Mouse (Mus musculus): ENCODE data around the gene Krtap4-8. TPM values are rescaled to one million over a fixed set of nuclear protein-coding genes. Genes with fewer than 3 reads are reported as not detected.
"Not testable (repeated sequence)": the region's sequence is repeated elsewhere in the genome, so short reads cannot be mapped to it uniquely, and the experiment has no call there.

Gene Krtap4-8
- not detected for total RNA-seq (2021)
- long read RNA-seq, experiment 1 = 0 reads
- long read RNA-seq, experiment 2 = 0 reads

GRCm38 (mm10) chr11:99780604-99781003 is at the start of gene Krtap4-8:
Krtap4-8 (minus strand) TSS chr11:99780704.
- no peak for DNase-seq (ENCODE audit: low spot score in 2 of 2)

- not testable (repeated sequence) for DNase-seq (ENCODE audit: low spot score in 2 of 2)
Observed at GRCm38 (mm10) chr11:99815566-99815965, 35.1 kb upstream of the Krtap4-8 start, which contains the start of gene Gm11564. Gm11564 (minus strand) TSS chr11:99815666.

- DNase-seq (ENCODE audit: low spot score in 2 of 2) = not testable (repeated sequence)
Observed at GRCm38 (mm10) chr11:99809792-99810191, 29.3 kb upstream of the Krtap4-8 start, which contains the start of gene Krtap4-13. Krtap4-13 (minus strand) TSS chr11:99809892.

- DNase-seq (ENCODE audit: low spot score in 2 of 2) = not testable (repeated sequence)
Observed at GRCm38 (mm10) chr11:99804346-99804745, 23.8 kb upstream of the Krtap4-8 start, which contains the start of gene Gm11554. Gm11554 (minus strand) TSS chr11:99804446.

- DNase-seq (ENCODE audit: low spot score in 2 of 2) = not testable (repeated sequence)
Observed at GRCm38 (mm10) chr11:99798832-99799231, 18.3 kb upstream of the Krtap4-8 start, which contains the start of gene Gm11569. Gm11569 (minus strand) TSS chr11:99798932.

DNA sequence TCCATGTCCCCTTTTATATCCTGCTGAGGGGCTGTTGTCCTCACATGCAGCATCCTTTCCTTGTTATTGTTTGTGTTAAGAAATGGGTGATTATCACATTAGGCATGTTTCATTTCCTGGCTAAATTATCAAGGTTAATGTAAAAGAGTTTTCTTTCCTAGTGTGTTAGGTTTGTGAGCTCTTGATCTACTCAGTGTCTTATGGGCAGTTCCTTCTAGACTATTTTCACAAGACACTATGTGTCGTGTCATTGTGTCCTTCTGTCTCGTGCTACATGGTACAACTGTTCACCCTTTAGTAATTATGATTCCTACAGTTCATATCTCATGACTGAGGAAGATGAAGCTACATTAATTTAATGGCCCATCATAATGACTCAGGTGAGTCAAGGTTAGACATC is 12.9 kb upstream of the Krtap4-8 start, which contains the start of gene Gm11596:
TSS of gene Gm11596 (minus strand) at position 101 of the 400 bp plus-strand sequence.
- DNase-seq (ENCODE audit: low spot score in 2 of 2) = no peak

DNA sequence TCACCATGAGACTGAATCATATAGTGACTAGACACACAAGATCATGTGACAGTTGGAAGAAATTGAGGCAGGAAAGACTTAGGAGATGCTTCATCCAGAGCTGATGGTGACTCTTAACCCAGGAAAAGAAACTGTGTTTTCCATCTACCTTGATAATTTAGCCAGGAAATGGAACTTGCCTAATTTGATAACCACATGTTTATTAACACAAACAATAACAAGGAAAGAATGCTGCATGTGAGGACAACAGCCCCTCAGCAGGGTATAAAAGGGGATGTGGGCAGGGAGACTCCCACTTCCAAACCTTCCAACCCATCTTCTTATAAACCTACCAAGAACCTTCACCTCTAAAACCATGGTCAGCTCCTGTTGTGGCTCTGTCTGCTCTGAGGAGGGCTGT is 4.4 kb upstream of the Krtap4-8 start, which contains the start of gene Krtap4-9:
TSS of gene Krtap4-9 (plus strand) at position 301 of the 400 bp plus-strand sequence.
- DNase-seq (ENCODE audit: low spot score in 2 of 2) = not testable (repeated sequence)

DNA sequence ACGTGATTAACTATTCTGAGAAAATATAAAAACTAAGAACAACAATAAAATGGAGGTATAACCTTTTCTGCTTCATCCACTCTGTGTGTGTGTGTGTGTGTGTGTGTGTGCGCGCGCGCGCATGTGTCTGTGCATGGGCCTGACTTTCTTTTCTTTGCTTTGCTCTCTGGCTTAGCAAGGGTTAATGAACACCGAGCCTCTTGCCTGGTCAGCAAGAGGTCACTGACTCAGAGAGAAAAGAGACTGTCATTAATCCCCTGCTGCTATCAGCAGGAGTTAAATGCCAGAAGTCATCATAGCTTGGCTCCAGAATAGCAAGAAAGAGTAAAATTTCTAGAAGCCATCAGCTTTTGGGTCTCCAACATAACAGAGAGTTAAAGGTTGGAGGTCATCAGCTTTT is 2.1 kb downstream of the Krtap4-8 start:
- no peak for DNase-seq (ENCODE audit: low spot score in 2 of 2)

- DNase-seq (ENCODE audit: low spot score in 2 of 2) = not testable (repeated sequence)
Observed at GRCm38 (mm10) chr11:99772813-99773212, 7.7 kb downstream of the Krtap4-8 start, which contains the start of gene Gm11595. Gm11595 (minus strand) TSS chr11:99772913.

GRCm38 (mm10) chr11:99768410-99768809 is 12.1 kb downstream of the Krtap4-8 start:
- no peak for DNase-seq (ENCODE audit: low spot score in 2 of 2)

GRCm38 (mm10) chr11:99758877-99759276 is 21.6 kb downstream of the Krtap4-8 start:
- no peak for DNase-seq (ENCODE audit: low spot score in 2 of 2)

DNA sequence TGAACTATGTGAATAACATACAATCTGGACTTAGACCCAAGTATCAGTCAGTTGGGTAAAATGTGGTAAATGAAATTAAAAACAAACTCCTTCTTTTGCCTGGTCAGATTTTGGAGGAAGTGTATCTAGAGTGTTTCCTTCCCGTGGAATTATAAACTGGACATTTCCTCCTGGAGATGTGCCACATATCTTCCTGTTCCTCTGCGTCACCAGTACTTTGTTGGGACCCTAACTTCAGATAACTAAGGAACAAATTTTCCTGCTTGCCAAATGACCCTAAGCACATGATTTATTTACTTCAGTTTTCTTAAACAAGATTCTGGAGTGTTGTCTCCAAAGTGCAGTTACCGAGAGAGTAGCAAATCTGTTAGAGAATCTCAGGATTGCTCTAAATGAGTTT is 36.5 kb downstream of the Krtap4-8 start:
- no peak for DNase-seq (ENCODE audit: low spot score in 2 of 2)

DNA sequence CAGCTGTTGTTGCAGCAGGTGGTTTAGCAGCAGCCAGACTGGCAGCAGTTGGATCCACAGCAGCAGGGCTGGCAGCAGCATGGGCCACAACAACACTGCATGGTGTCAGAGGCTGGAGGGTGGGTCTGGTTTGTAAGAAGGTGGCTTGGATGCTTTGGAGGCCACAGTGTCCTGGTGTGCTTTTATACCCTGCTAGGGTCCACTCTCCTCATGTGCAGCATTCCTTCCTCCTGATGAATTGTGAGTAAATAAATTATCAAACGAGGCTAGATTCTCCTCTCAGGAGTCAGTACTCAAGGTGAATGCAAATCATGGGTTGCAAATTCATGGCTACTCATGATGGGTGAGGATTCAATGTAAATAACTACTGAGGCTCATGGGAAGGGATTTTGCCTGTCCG is 46.3 kb downstream of the Krtap4-8 start, which contains the start of gene Gm14180:
TSS of gene Gm14180 (minus strand) at position 101 of the 400 bp plus-strand sequence.
- no peak for DNase-seq (ENCODE audit: low spot score in 2 of 2)

Other genes with a start within 250 kb of the Krtap4-8 start
- gene Krt40, start 237.5 kb downstream of the Krtap4-8 start, total RNA-seq (2021) = not detected
- not detected for gene Krtap3-3, start 229.8 kb downstream of the Krtap4-8 start, total RNA-seq (2021)
- gene Krtap3-2, start 223.9 kb downstream of the Krtap4-8 start, total RNA-seq (2021) = not detected
- not detected for gene Gm11939, start 221.2 kb downstream of the Krtap4-8 start, total RNA-seq (2021)
- not detected for gene Krtap3-1, start 214.1 kb downstream of the Krtap4-8 start, total RNA-seq (2021)
- gene Krtap1-5, start 199.7 kb downstream of the Krtap4-8 start, total RNA-seq (2021) = not detected
- not detected for gene Krtap1-4, start 197.1 kb downstream of the Krtap4-8 start, total RNA-seq (2021)
- not detected for gene Krtap1-3, start 189.4 kb downstream of the Krtap4-8 start, total RNA-seq (2021)
- gene Krtap9-3, start 182.6 kb downstream of the Krtap4-8 start, total RNA-seq (2021) = not detected
- gene Gm11938, start 177.4 kb downstream of the Krtap4-8 start, total RNA-seq (2021) = not detected
- gene Gm11937, start 170.5 kb downstream of the Krtap4-8 start, total RNA-seq (2021) = not detected
- not detected for gene Krtap2-4, start 165.9 kb downstream of the Krtap4-8 start, total RNA-seq (2021)
- gene Gm11562, start 160.3 kb downstream of the Krtap4-8 start, total RNA-seq (2021) = not detected
- not detected for gene Krtap4-1, start 152.5 kb downstream of the Krtap4-8 start, total RNA-seq (2021)
- not detected for gene Krtap4-2, start 145.6 kb downstream of the Krtap4-8 start, total RNA-seq (2021)
- gene Krtap4-7, start 136.6 kb downstream of the Krtap4-8 start, total RNA-seq (2021) = not detected
- not detected for gene Gm11555, start 130.5 kb downstream of the Krtap4-8 start, total RNA-seq (2021)
- not detected for gene Gm11563, start 121.7 kb downstream of the Krtap4-8 start, total RNA-seq (2021)
- gene Krtap4-6, start 114.7 kb downstream of the Krtap4-8 start, total RNA-seq (2021) = not detected
- not detected for gene Gm14190, start 90.0 kb downstream of the Krtap4-8 start, total RNA-seq (2021)
- not detected for gene Gm14180, start 46.4 kb downstream of the Krtap4-8 start, total RNA-seq (2021)
- not detected for gene Gm11595, start 7.8 kb downstream of the Krtap4-8 start, total RNA-seq (2021)
- gene Krtap4-9, start 4.5 kb upstream of the Krtap4-8 start, total RNA-seq (2021) = not detected
- not detected for gene Gm11596, start 12.8 kb upstream of the Krtap4-8 start, total RNA-seq (2021)
- not detected for gene Gm11569, start 18.2 kb upstream of the Krtap4-8 start, total RNA-seq (2021)
- not detected for gene Gm11554, start 23.7 kb upstream of the Krtap4-8 start, total RNA-seq (2021)
- gene Krtap4-13, start 29.2 kb upstream of the Krtap4-8 start, total RNA-seq (2021) = not detected
- gene Gm11564, start 35.0 kb upstream of the Krtap4-8 start, total RNA-seq (2021) = not detected
- gene 2300003K06Rik, start 57.4 kb upstream of the Krtap4-8 start, total RNA-seq (2021) = not detected
- not detected for gene Krtap4-16, start 70.9 kb upstream of the Krtap4-8 start, total RNA-seq (2021)
- not detected for gene Gm11568, start 77.2 kb upstream of the Krtap4-8 start, total RNA-seq (2021)
- not detected for gene Gm11559, start 83.8 kb upstream of the Krtap4-8 start, total RNA-seq (2021)
- gene Krtap9-1, start 92.7 kb upstream of the Krtap4-8 start, total RNA-seq (2021) = not detected
- gene Gm11567, start 98.5 kb upstream of the Krtap4-8 start, total RNA-seq (2021) = not detected
- not detected for gene Krtap31-1, start 127.2 kb upstream of the Krtap4-8 start, total RNA-seq (2021)
- gene Gm11565, start 134.0 kb upstream of the Krtap4-8 start, total RNA-seq (2021) = not detected
- gene Krtap31-2, start 155.6 kb upstream of the Krtap4-8 start, total RNA-seq (2021) = not detected
- gene Krtap9-5, start 167.8 kb upstream of the Krtap4-8 start, total RNA-seq (2021) = not detected
- not detected for gene Krtap29-1, start 198.3 kb upstream of the Krtap4-8 start, total RNA-seq (2021)
- not detected for gene Krtap16-1, start 205.9 kb upstream of the Krtap4-8 start, total RNA-seq (2021)
- not detected for gene Krtap17-1, start 213.3 kb upstream of the Krtap4-8 start, total RNA-seq (2021)
- gene Krt33a, start 235.5 kb upstream of the Krtap4-8 start, total RNA-seq (2021) = not detected
- not detected for gene Krt33b, start 249.2 kb upstream of the Krtap4-8 start, total RNA-seq (2021)

Data from left cerebral cortex, adult 18-20 months (tissue).